Mouse (Mus musculus): Measurements from ENCODE around the gene Htra2.

Gene Htra2

GRCm38 (mm10) chr6:83004872-83005271, 50.2 kb downstream of the Htra2 start:
- no peak for ATAC-seq (ENCODE audit: low TSS enrichment)

- no peak for ATAC-seq (ENCODE audit: low TSS enrichment)
Observed at GRCm38 (mm10) chr6:83004309-83004708, 50.8 kb downstream of the Htra2 start.

GRCm38 (mm10) chr6:83003850-83004249, 51.2 kb downstream of the Htra2 start:
- no peak for ATAC-seq (ENCODE audit: low TSS enrichment)

GRCm38 (mm10) chr6:83003082-83003481, 52.0 kb downstream of the Htra2 start:
- no peak for ATAC-seq (ENCODE audit: low TSS enrichment)

Measured in frontal cortex, adult (tissue).